Mouse (Mus musculus): ENCODE results near the gene Ifitm1. TPM values are rescaled to one million over a fixed set of nuclear protein-coding genes. Genes with fewer than 3 reads are reported as not detected.

Ifitm1 gene
- 117 and 163 TPM in 2 replicates for polyA plus RNA-seq (2015; fragmentation: Nextera tagmentation; extraction: Ambion mirVana)

- Histone ChIP-seq H3K9me3 (replicated peaks; ENCODE audit: low read length) (no peaks in the 10 kb centered on the region), H3K4me3 (replicated peaks; ENCODE audit: low read depth, low read length) (no peak within 1 kb of the TSS), H3K9ac (ENCODE audit: low read depth, low read length) (no peak within 1 kb of the TSS), H3K4me2 (ENCODE audit: low read length) (peak within 1 kb of the TSS; percentile 42), H3K27me3 (ENCODE audit: insufficient read depth, low read length) (no peaks in the 10 kb centered on the region), H3K36me3 (ENCODE audit: insufficient read depth, low read length) (no peaks in the 10 kb centered on the region), H3K4me1 (replicated peaks; ENCODE audit: insufficient read depth, low read length) (peaks cover 10% of the 10 kb centered on the region; the same call in 1 of the 2 replicates), H3K27ac (peak within 1 kb of the TSS; percentile 50)
- 91% methylated on average over 4 of the region's 4 CpGs for WGBS
- no peak for TF ChIP-seq CTCF (IDR thresholded peaks at IDR 0.05; ENCODE audit: low read depth)
- ATAC-seq (replicated peaks; ENCODE audit: low FRiP score, low read depth) (no peak), DNase-seq (ENCODE audit: low spot score) (no peak)
These were observed at the start of gene Ifitm1 for GRCm38 (mm10) chr7:140966921-140967320. Ifitm1 (plus strand) TSS chr7:140967221.

DNA sequence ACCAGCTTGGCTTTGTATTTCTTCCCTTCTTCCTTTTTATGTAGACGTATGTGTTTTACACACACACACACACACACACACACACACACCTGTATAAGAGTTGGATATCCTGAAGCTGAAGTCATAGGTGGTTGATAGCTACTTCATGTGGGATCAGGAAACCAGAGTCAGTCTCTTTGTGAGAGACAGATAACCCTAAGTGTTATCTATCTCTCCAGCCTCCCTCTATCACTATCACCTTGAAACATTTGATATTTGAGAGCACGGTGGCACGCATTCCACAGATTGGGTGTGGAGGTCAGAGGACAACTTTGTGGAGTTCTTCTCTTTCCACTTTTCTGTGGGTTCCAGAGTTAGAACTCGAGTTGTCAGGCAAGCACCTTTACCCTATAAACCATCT lies 47.1 kb upstream of the Ifitm1 start:
- no peak overlapping the region for H3K4me2 ChIP-seq (ENCODE audit: low read length)
- no peaks in the 10 kb centered on the region for H3K9me3 ChIP-seq (replicated peaks; ENCODE audit: low read length)
- no peak for ATAC-seq (replicated peaks; ENCODE audit: low FRiP score, low read depth)
- H3K9ac ChIP-seq (ENCODE audit: low read depth, low read length): no peak overlapping the region
- no peaks in the 10 kb centered on the region for H3K36me3 ChIP-seq (ENCODE audit: insufficient read depth, low read length)
- no peak for DNase-seq (ENCODE audit: low spot score)
- H3K4me1 ChIP-seq (replicated peaks; ENCODE audit: insufficient read depth, low read length): no peaks in the 10 kb centered on the region; the same call in 1 of the 2 replicates
- H3K27ac ChIP-seq: no peak overlapping the region
- TF ChIP-seq CTCF (IDR thresholded peaks at IDR 0.05; ENCODE audit: low read depth): no peak
- peaks cover 30% of the 10 kb centered on the region for H3K27me3 ChIP-seq (ENCODE audit: insufficient read depth, low read length)
- no peak overlapping the region for H3K4me3 ChIP-seq (replicated peaks; ENCODE audit: low read depth, low read length)
- WGBS: 48% methylated on average over 4 of the region's 4 CpGs

DNA sequence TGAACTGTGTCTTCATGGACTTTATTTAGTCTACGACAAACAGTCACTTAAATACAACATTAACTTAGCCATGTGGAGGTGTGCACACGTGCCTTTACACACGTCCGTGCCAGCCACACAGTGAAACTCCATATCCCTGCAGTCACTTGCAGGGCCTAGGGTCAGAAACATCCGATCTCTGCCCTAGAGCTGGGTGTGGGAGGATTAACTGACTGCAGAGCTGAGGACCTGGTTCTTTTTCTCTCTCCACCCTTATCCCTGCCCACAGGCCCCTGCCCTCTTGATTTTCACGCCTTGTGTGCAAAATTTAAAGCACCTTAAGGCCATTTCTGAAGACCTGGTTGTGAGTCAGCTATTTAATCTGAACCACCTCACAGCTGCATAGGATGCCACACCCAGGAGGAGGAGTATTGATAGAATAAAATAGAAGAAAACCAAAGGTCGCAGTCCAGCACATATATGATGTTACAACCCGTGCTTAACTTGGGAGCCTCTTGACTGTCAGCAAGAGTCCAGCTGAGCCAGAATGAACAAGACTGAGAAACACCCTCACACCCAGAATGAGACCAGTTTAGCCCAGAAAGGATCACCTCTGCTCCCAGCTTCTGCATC lies 46.5 kb upstream of the Ifitm1 start, which contains the start of gene Nlrp6:
TSS of gene Nlrp6 (plus strand) at position 485 of the 612 bp plus-strand sequence.
- DNase-seq (ENCODE audit: low spot score): no peak
- no peaks in the 10 kb centered on the region; the same call in 1 of the 2 replicates for H3K4me1 ChIP-seq (replicated peaks; ENCODE audit: insufficient read depth, low read length)
- no peak for ATAC-seq (replicated peaks; ENCODE audit: low FRiP score, low read depth)
- peaks cover 30% of the 10 kb centered on the region for H3K27me3 ChIP-seq (ENCODE audit: insufficient read depth, low read length)
- no peak within 1 kb of the TSS for H3K4me2 ChIP-seq (ENCODE audit: low read length)
- TF ChIP-seq CTCF (IDR thresholded peaks at IDR 0.05; ENCODE audit: low read depth): no peak
- no peak within 1 kb of the TSS for H3K9ac ChIP-seq (ENCODE audit: low read depth, low read length)
- H3K36me3 ChIP-seq (ENCODE audit: insufficient read depth, low read length): no peaks in the 10 kb centered on the region
- H3K27ac ChIP-seq: no peak within 1 kb of the TSS
- WGBS: 47% methylated on average over 8 of the region's 8 CpGs
- H3K4me3 ChIP-seq (replicated peaks; ENCODE audit: low read depth, low read length): no peak within 1 kb of the TSS
- no peaks in the 10 kb centered on the region for H3K9me3 ChIP-seq (replicated peaks; ENCODE audit: low read length)

DNA sequence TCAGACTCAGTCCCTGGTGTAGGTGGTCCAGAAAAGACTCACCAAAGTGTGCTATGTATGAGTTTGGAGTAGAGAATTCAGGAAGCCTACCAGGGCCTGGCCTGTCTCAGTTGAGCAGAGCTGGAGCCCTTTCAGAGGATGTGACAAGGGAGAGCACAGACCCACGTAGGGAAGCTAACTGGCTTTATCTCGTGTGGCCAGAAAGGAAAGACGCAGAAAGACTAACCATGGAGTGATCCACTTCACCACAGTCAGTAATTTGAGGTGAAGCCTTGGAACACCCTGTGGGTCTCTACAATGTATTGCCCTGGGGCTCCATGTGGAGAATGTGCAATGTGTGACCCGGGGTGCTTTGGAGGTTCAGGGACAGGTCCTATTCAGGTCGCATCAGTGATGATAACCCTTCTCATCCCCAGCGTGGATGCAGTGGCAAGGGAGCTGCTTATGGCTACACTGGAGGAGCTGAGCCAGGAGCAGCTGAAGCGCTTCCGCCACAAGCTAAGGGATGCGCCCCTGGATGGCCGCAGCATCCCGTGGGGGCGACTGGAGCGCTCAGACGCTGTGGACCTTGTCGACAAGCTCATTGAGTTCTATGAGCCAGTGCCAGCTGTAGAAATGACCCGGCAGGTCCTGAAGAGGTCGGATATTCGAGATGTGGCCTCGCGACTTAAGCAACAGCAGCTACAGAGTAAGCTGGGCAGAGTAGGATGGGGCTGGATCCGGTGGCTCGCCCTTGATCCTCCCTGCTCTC lies 45.6 kb upstream of the Ifitm1 start:
- no peak overlapping the region for H3K4me3 ChIP-seq (replicated peaks; ENCODE audit: low read depth, low read length)
- H3K27me3 ChIP-seq (ENCODE audit: insufficient read depth, low read length): peaks cover 30% of the 10 kb centered on the region
- no peaks in the 10 kb centered on the region for H3K36me3 ChIP-seq (ENCODE audit: insufficient read depth, low read length)
- 22% methylated on average over 22 of the region's 22 CpGs for WGBS
- no peak overlapping the region for H3K9ac ChIP-seq (ENCODE audit: low read depth, low read length)
- no peaks in the 10 kb centered on the region; the same call in 1 of the 2 replicates for H3K4me1 ChIP-seq (replicated peaks; ENCODE audit: insufficient read depth, low read length)
- no peak overlapping the region for H3K27ac ChIP-seq
- H3K9me3 ChIP-seq (replicated peaks; ENCODE audit: low read length): no peaks in the 10 kb centered on the region
- DNase-seq (ENCODE audit: low spot score): peak; percentile 17
- TF ChIP-seq CTCF (IDR thresholded peaks at IDR 0.05; ENCODE audit: low read depth): no peak
- ATAC-seq (replicated peaks; ENCODE audit: low FRiP score, low read depth): no peak
- 0 out of 2 replicates have a peak overlapping the region, but pooled peaks have one; percentile 58 for H3K4me2 ChIP-seq (ENCODE audit: low read length)

DNA sequence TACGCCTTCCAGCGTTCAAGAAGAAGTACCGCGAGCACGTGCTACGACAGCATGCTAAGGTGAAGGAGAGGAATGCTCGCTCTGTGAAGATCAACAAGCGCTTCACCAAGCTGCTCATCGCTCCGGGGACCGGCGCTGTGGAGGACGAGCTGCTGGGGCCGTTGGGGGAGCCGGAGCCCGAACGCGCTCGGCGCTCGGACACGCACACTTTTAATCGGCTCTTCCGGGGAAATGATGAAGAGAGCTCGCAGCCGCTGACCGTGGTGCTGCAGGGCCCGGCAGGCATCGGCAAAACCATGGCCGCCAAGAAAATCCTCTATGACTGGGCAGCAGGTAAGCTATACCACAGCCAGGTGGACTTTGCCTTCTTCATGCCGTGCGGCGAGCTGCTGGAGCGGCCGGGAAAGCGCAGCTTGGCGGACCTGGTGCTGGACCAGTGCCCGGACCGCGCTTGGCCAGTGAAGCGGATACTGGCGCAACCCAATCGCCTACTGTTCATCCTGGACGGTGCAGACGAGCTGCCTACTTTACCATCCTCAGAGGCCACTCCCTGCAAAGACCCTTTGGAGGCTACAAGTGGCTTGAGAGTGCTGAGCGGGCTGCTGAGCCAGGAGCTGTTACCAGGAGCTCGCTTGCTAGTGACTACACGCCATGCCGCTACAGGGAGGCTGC lies 44.5 kb upstream of the Ifitm1 start:
- H3K4me3 ChIP-seq (replicated peaks; ENCODE audit: low read depth, low read length): peak overlapping the region; percentile 6
- under 1% methylated on average over 49 of the region's 49 CpGs for WGBS
- ATAC-seq (replicated peaks; ENCODE audit: low FRiP score, low read depth) (peak; percentile 85), DNase-seq (ENCODE audit: low spot score) (peak; percentile 67)
- no peaks in the 10 kb centered on the region; the same call in 1 of the 2 replicates for H3K4me1 ChIP-seq (replicated peaks; ENCODE audit: insufficient read depth, low read length)
- H3K9me3 ChIP-seq (replicated peaks; ENCODE audit: low read length): no peaks in the 10 kb centered on the region
- no peak overlapping the region for H3K9ac ChIP-seq (ENCODE audit: low read depth, low read length)
- TF ChIP-seq CTCF (IDR thresholded peaks at IDR 0.05; ENCODE audit: low read depth): no peak
- peak overlapping the region; percentile 58 for H3K4me2 ChIP-seq (ENCODE audit: low read length)
- no peak overlapping the region for H3K27ac ChIP-seq
- H3K27me3 ChIP-seq (ENCODE audit: insufficient read depth, low read length): peaks cover 30% of the 10 kb centered on the region
- no peaks in the 10 kb centered on the region for H3K36me3 ChIP-seq (ENCODE audit: insufficient read depth, low read length)

Data from kidney, postnatal 0 days (tissue).